Mouse (Mus musculus): ENCODE measurements at regions not wholly inside any gene's neighbourhood (a gene's known extent, or its start where the extent isn't known, plus 50 kb on each side); places are given as distances from the start of the nearest gene placed in this dataset.

- DNase-seq, result no peak
Measured at GRCm38 (mm10) chr14:48059664-48060455, 60.8 kb upstream of the Peli2 start.

GRCm38 (mm10) chr14:48068641-48069040, 52.0 kb upstream of the Peli2 start:
- no peak for DNase-seq

Measured in gastrocnemius, postnatal 25 days (tissue).